Mouse (Mus musculus) G1E (cell line): ENCODE data around the gene Kpna1. TPM values are rescaled to one million over a fixed set of nuclear protein-coding genes. Genes with fewer than 3 reads are reported as not detected.

Source experiments
- ATAC-seq: 2 replicates; pipeline ENCODE4 v1.8.0; 2016; ENCODE audit warnings: mild to moderate bottlenecking; ENCODE audit not compliant: insufficient number of reproducible peaks, poor library complexity, low FRiP score, severe bottlenecking; ENCODE audit errors: extremely low read depth
- DNase-seq: peaks from one replicate; pipeline ENCODE4 v3.0.0; 2012; ENCODE audit warnings: low spot score
- H3K27me3 ChIP-seq: 2 replicates; pipeline ENCODE4 v1.6.1; 2012; ENCODE audit warnings: mild to moderate bottlenecking, low read length, inconsistent platforms; ENCODE audit not compliant: insufficient read depth
- H3K36me3 ChIP-seq: replicated peaks from 2 replicates; pipeline ENCODE3; 2012; ENCODE audit warnings: mild to moderate bottlenecking, inconsistent platforms
- H3K4me1 ChIP-seq: 2 replicates; pipeline ENCODE4 v1.6.1; 2012; ENCODE audit warnings: low read depth, low read length, inconsistent platforms, mixed read lengths; ENCODE audit not compliant: insufficient read depth
- H3K4me3 ChIP-seq: 2 replicates; pipeline ENCODE4 v1.5.1; 2012; ENCODE audit warnings: low read depth, mild to moderate bottlenecking, inconsistent platforms, low read length, moderate library complexity, mixed read lengths
- H3K9me3 ChIP-seq: replicated peaks from 2 replicates; pipeline ENCODE4 v1.6.1; 2012; ENCODE audit warnings: inconsistent platforms
- CTCF ChIP-seq: IDR thresholded peaks from 2 replicates; pipeline ENCODE4 v1.5.1; 2012; ENCODE audit warnings: low read depth, low read length, inconsistent platforms, mixed read lengths
- GATA1 ChIP-seq: IDR thresholded peaks from 2 replicates; pipeline ENCODE4 v1.6.1; 2012; ENCODE audit warnings: borderline replicate concordance, low read length, inconsistent platforms, mixed read lengths
- GATA2 ChIP-seq: IDR thresholded peaks from 2 replicates; pipeline ENCODE4 v1.6.1; 2012; ENCODE audit warnings: low read depth, low read length, inconsistent platforms, borderline replicate concordance
- POLR2AphosphoS5 ChIP-seq: IDR thresholded peaks from 2 replicates; pipeline ENCODE4 v1.6.1; 2012; ENCODE audit warnings: low read depth, low read length, inconsistent platforms; ENCODE audit not compliant: insufficient replicate concordance
- TAL1 ChIP-seq: conservative IDR thresholded peaks from 2 replicates; pipeline ENCODE4 v1.6.1; 2012; ENCODE audit warnings: low read depth, low read length, inconsistent platforms, mixed read lengths
- polyA plus RNA-seq: library from polyadenylated mRNA; stranded (reverse); fragments of >175 nt; gene quantifications from 2 replicates; pipeline ENCODE4 v1.2.3, GENCODE M21; 2012
- total RNA-seq, 2 experiments: library from RNA; stranded (forward) in 1 of 2; stranded (reverse) in 1 of 2; fragments of 200-1000 nt in 1 of 2; fragments of >200 nt in 1 of 2; fragmentation: Nextera tagmentation in 1 of 2; gene quantifications; 2 replicates each; pipeline ENCODE4 v1.2.3; 2014 to 2017

The Kpna1 gene
- total and polyA plus RNA-seq, 3 experiments: 53.7 to 70.1 (median 54.1) TPM

- no peak overlapping the region for H3K4me3 ChIP-seq
- peaks cover 12% of the 10 kb centered on the region; the same call in 1 of the 2 replicates for H3K4me1 ChIP-seq
- H3K9me3 ChIP-seq: no peaks in the 10 kb centered on the region
- no peaks in the 10 kb centered on the region for H3K27me3 ChIP-seq
- ATAC-seq: no peak
- H3K36me3 ChIP-seq: peaks cover 65% of the 10 kb centered on the region
- no peak for DNase-seq
- TF ChIP-seq TAL1 (no peak), POLR2AphosphoS5 (no peak), GATA2 (no peak)
Observed at GRCm38 (mm10) chr16:35968149-35968548, 10.4 kb upstream of the Kpna1 start.

- Histone ChIP-seq H3K4me3 (no peak overlapping the region), H3K27me3 (no peaks in the 10 kb centered on the region), H3K36me3 (peaks cover 31% of the 10 kb centered on the region), H3K9me3 (no peaks in the 10 kb centered on the region), H3K4me1 (no peaks in the 10 kb centered on the region)
- no peak for DNase-seq
- TF ChIP-seq POLR2AphosphoS5: no peak
- TF ChIP-seq GATA1: no peak
- TF ChIP-seq GATA2: no peak
- TF ChIP-seq TAL1: no peak
- ATAC-seq: no peak
Observed at GRCm38 (mm10) chr16:35974021-35974420, 4.5 kb upstream of the Kpna1 start.

DNA sequence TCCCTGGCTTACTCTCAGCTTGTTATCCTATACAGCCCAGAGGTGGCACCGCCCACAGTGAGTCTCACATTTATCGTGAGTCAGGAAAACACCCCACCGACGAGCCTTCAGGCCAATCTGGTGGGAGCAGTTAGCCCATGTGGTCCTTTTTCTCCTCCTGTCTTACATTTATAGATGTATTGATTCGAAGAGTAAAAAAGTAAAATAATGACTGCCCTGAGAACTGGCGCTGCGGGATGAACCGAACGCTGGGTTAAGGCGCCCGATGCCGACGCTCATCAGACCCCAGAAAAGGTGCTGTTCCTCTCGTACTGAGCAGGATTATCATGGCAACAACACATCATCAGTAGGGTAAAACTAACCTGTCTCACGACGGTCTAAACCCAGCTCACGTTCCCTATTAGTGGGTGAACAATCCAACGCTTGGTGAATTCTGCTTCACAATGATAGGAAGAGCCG is 2.8 kb downstream of the Kpna1 start:
- 0 out of 2 replicates have a peak, but pooled peaks have one; percentile 66 for TF ChIP-seq POLR2AphosphoS5
- TF ChIP-seq CTCF: peak; percentile 47; the same call in 1 of the 2 replicates
- peak; percentile 25; the same call in 1 of the 2 replicates for TF ChIP-seq TAL1
- TF ChIP-seq GATA1: no peak
- TF ChIP-seq GATA2: peak; percentile 94
- peaks cover 4% of the 10 kb centered on the region for H3K27me3 ChIP-seq
- DNase-seq (peak; percentile 100), ATAC-seq (peak; percentile 99)
- peaks cover 6% of the 10 kb centered on the region for H3K36me3 ChIP-seq
- peaks cover 24% of the 10 kb centered on the region for H3K4me1 ChIP-seq
- H3K9me3 ChIP-seq: no peaks in the 10 kb centered on the region; the same call in 1 of the 2 replicates
- no peak overlapping the region; the same call in 1 of the 2 replicates for H3K4me3 ChIP-seq

- Histone ChIP-seq H3K27me3 (peaks cover 4% of the 10 kb centered on the region), H3K9me3 (no peaks in the 10 kb centered on the region; the same call in 1 of the 2 replicates), H3K36me3 (peaks cover 6% of the 10 kb centered on the region), H3K4me3 (peak overlapping the region; percentile 83), H3K4me1 (peaks cover 30% of the 10 kb centered on the region)
- no peak for TF ChIP-seq GATA1
- TF ChIP-seq GATA2: no peak
- no peak for TF ChIP-seq CTCF
- TF ChIP-seq TAL1: no peak
- TF ChIP-seq POLR2AphosphoS5: no peak
- ATAC-seq (no peak), DNase-seq (peak; percentile 2)
Observed at GRCm38 (mm10) chr16:35982506-35982901, 4.0 kb downstream of the Kpna1 start.

DNA sequence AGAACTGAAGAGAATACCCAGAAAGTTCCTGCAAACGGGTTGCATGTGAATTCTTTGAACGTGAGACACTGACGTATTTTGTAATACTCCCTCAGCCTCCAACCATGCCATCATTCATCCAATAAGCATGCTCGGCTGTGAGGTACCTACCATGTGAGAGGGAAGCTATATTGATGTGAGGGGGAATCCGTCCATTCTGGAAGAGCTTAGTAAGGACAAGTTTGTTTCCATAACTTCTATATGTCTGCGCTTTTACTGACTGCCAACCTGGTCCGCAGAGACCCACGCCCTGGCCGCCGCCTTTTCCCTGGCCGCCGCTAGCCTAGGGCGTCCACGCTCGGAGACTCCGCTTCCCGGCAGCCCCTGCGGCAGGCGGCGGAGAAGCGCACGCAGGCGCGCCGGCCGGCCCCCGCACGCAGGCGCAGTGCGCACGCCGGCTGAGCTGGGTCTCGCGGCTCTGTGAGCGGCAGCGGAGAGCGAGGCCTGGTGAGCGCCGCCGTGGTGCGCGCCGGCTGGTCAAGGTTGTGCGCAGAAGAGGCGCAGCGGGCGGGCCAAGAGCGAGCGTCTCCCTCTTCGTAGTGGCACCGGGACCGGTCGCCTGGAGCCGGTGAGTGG is 4.5 kb downstream of the Kpna1 start:
- H3K36me3 ChIP-seq: peaks cover 6% of the 10 kb centered on the region
- TF ChIP-seq CTCF (no peak), GATA1 (no peak), TAL1 (no peak), POLR2AphosphoS5 (no peak), GATA2 (no peak)
- ATAC-seq (peak; percentile 61), DNase-seq (peak; percentile 92)
- no peaks in the 10 kb centered on the region; the same call in 1 of the 2 replicates for H3K9me3 ChIP-seq
- H3K4me3 ChIP-seq: peak overlapping the region; percentile 83
- peaks cover 4% of the 10 kb centered on the region for H3K27me3 ChIP-seq
- H3K4me1 ChIP-seq: peaks cover 34% of the 10 kb centered on the region

DNA sequence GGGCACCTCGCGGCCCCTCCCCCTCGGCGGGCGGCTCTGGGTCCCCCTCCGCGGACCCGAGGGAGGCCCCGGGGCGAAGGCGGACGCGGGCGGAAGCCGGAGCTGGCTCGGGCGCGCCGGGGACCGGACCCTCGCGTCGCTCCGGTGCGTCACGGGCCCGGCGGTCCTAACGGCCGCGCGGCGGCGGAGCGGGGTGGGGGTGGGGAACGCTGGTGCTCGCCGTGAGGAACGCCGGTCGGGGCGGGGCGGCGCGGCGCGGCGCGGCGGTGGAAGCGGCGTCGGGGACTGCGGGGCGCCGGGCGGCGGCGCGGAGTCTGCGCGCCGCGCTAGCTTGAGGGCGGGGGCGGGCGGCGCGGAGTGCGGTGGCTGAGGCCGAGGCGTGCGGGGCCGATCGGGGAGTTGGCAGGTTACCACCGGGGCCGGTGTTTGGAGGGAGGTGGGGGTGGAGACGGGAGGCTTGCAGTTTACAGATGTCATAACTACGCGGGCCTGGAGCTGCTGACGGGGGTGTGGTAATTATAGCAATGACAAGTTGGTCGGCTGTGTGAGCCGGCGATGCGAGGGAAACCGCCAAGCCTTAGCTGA is 5.1 kb downstream of the Kpna1 start:
- Histone ChIP-seq H3K9me3 (no peaks in the 10 kb centered on the region; the same call in 1 of the 2 replicates), H3K4me3 (peak overlapping the region; percentile 83), H3K4me1 (peaks cover 37% of the 10 kb centered on the region), H3K36me3 (peaks cover 8% of the 10 kb centered on the region), H3K27me3 (peaks cover 4% of the 10 kb centered on the region)
- DNase-seq (peak; percentile 53), ATAC-seq (no peak; the same call in 1 of the 2 replicates)
- no peak for TF ChIP-seq GATA1
- no peak for TF ChIP-seq TAL1
- no peak for TF ChIP-seq POLR2AphosphoS5
- TF ChIP-seq GATA2: no peak
